Mouse (Mus musculus) CD4-positive, CD25-positive, alpha-beta regulatory T cell, adult 2 months (primary cell): ENCODE results near the gene Ccdc8.

ENCODE experiments used
- DNase-seq: peaks from one replicate; pipeline ENCODE4 v3.0.0-alpha.2; 2012; ENCODE audit warnings: low read depth, low spot score

Ccdc8 gene

DNA sequence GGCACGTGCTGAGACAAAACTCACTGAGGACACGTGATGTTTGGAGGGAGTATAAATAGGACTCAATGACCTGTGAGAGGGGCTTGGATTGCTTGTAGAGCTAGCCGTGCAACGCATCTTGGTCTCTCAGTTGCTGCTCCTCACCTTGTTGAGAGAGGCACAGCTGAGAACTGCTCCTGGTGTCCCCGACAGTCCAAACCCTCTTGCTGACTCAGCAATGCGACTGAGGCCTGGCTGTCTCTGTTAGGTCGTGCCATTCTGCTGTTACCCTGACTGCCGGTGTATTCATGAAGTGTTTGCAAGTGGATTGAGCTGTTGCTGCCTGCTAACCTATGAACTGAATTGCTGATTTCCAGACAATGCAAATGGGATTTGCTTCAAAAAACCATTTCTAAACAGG is 16.2 kb upstream of the Ccdc8 start:
- DNase-seq = no peak

DNA sequence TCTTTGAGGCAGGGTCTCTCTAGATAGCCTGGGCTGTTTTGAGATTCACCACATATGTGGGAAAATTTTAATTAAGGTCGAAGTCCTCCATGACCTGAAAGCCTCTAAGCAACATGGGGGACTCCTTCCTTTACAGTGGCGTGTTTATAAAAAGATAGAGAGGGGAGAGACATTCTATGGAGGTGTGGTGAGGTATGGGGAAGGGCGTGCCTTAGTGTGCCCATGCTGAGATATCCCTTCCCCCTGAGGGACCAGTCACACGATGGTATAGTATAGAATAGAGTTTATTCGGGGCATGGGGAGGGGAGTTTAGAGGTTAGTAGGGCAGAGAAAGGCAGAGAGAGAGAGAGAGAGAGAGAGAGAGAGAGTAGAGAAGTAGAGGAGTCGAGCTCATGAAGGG is 14.3 kb upstream of the Ccdc8 start:
- DNase-seq = no peak

DNA sequence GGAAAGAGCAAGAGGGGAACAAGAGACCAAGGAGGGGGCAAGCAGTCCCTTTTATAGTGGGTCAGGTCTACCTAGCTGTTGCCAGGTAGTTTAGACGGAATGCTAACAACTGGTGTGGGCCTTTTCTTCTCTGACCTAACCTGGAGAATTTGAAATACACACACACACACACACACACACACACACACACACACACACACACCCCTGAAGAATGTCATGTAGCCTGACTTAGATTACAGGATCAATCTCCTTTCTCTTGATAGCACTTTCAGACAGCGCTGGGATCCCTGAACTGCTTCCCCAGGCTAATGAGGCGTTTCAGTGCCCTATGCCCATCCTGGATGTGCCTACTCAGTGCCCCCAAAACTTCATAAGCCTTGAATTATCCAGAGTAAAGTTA is 13.9 kb upstream of the Ccdc8 start:
- no peak for DNase-seq

DNA sequence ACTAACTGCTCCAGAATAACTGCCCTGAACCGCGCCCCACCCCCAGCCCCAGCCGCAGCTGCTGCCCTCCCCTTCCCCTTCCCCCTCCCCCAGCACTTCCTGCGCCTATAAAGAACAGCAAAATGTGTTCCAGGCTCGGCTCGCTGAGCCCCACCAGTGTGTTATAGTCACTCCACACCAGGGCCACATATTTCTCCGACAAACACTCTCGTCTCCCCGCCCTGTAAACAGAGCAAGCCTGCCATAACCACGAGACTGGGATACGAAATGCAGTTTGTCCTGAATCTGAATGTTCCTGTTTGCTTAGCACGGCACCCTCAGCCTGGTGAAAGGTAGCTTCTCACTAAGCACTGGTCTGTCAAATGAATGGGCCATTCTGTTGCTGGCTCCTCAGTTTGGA is 12.2 kb upstream of the Ccdc8 start:
- DNase-seq = peak; percentile 74

DNA sequence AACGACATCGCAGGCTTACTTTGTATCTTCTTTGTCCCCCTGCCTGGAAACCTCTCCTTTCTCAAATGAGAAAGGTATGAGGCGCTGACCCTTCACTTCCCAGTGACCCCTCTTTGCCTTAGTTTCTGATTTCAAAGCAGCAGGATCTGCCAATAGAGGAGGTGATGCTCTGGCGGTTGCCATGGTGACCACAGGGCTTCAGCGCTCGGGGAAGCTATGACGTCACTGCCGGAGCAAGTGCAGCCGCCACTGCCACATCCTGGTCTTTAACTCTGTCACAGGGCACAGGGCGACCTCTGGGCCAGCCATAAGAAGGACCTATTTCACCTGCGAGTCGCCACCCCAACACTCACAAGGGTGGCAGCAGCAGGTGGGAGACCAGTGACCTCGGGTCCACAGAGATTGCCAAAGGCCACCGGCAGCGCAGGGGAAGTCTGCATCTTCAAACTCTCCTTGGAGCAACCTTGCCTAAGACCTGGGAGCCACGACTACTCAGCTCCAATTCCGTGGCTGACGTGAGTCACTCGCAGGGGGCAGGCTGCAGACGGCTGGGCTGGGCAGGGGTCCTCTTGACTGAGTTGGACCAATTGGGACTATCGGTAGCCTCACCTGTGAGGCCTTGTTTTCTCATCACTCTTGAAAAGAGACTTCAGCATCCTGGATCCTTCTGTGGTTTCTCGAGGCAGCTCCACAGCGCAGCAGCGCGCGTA is 9.5 kb upstream of the Ccdc8 start, which contains the start of gene Gm42372:
Gene Gm42372 (plus strand): TSS at position 228 of the 710 bp plus-strand sequence.
- DNase-seq = peak; percentile 96

DNA sequence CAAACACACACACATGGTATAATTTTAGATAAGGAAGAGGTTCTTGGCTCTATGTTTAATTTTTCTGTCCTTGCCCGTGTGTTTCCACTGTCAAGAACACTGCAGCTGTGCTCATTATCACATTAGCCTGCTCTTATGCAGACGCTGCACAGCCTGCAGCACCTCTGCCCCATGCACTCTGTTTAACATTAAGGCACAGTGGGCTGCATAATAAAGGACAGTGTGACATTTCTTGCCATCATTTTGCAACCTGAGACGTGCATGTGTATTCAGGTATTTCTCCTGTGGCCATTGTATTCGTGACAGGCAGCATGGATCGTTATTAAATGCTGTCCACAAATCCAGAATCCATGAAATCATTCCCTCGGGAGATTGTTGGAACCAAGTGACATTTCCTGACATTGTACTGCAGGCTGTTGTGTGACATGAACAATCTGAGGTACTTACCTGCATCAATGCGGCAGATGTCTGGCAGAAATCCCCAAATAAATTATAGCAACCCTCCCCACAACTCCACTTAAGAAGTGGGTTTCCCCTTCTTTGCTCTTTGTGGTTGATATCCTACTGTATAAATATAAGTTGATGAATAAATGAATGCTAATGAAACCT is 4.9 kb upstream of the Ccdc8 start:
- DNase-seq = no peak

DNA sequence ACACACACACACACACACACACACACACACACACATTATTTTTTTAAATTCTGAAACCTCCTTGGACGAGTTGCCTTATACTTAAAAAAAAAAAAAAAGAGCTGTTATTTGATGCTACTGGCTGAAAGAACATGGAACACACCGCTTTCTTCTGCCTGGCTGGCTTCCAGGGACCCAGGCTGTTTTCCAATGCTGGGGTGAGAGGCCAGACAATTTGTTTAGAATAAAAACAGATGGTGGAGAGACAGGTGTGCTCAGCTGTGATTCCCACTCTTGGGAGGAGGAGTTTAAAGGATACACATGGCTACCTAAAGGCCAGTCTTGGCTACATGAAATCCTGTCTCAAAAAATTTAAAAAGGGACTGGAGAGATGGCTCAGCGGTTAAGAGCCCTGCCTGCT is 4.1 kb upstream of the Ccdc8 start:
- no peak for DNase-seq

DNA sequence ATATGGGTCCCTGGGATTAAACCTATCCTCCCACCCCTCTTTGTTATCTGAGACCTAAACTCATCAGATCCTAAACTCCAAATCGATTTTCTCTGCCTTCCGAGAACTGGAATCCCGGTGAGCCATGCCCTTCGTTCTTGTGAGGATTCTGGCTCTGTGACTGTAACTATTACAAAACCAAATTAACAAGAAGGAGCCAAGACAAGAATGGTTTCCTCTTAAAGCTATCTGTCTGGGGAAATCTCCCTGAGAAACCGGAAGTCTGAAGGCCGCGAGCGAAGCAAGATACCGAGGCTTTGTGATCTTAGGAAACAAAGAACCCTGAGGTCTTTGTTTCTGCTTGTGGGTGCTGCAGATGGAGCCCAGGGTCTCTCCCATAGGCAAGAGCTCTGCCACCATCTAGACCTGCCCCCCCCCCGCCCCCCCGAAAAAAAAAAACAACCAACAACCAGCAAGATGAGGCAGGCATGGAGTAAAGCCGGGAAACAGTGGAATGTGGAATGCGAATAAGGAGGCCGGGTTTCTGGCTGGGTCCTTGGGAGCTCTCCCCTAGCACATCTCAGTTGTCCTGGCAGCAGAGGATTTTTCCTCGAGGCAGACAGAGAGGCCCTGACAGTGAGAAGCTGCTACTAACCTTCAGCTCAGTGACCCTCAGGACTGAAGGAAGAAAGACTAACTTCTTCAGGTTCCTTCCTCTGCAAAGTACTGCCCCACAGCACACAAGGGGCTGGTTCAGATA is 2.3 kb upstream of the Ccdc8 start:
- peak; percentile 74 for DNase-seq

DNA sequence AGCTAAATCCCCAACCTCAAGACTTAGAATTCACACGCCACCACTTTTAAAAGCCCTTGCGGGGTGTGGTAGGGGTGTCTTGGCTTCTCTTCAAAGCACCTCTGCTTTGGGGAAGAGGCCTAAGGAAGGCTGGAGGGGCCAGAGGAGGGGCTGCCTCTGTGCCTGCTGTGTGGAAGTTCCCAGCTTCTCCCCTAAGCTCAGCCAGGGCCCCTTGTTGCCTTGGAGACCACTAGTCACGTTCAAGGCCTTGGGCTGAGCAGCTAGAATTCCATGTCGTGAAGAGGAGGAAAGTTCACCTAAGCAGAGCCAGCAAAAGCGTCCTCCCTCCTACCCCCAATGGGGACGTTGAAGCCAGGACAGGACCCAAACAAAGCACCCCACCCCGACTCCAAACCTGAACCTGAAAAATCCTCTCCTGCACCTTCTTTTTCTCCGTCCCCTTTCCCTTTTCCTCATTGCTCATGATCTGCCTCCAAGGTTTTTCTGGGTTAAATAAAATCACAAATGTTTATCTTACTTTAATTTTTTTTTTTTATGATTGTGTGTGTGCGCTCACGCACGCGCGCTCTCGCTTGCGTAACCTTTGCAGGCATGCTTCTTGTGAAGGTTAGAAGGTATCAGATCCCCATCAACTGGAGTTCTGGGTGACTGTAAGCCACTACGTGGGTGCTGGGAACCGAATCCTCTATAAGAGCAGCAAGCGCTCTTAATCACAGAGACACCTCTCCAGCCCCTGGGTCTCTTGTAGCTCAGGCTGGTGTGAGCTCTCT is 642 bp upstream of the Ccdc8 start:
- DNase-seq = no peak

DNA sequence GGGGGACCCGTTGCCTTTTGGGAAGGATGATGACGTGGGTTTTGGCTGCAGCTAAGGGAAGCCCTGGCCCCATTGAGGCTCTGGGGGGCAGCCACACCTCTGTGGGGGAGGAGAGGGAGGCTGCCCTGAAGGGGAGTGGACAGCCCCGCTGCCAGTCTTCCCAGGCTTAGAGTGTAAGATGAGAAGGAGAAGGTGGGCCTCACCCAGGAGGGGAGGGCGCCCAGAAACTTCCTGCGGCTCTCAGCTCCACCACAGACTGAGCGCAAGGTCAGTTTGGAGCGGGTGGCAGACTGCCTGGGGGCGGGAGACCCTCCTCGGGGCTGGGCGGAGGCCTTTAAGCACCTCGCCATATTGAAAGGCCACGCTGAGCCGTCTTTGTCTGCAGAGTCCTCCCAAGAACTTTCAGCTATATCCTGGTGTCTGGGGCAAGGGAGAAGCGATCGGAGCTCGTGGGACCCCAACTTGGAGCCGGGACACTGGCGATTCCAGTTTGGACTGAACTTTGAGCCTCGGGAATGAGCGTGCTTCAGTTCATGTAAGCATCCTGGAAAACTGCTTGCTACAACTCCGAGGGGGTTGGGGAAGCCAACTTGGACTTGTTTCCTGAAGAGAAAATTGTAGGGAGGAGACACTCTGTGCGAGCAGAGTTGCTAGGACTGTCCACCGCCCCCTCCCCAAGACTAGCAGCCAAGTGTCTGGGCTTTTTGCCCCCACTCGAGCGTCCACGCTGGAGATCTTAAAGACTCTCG is 1.3 kb downstream of the Ccdc8 start:
- no peak for DNase-seq

DNA sequence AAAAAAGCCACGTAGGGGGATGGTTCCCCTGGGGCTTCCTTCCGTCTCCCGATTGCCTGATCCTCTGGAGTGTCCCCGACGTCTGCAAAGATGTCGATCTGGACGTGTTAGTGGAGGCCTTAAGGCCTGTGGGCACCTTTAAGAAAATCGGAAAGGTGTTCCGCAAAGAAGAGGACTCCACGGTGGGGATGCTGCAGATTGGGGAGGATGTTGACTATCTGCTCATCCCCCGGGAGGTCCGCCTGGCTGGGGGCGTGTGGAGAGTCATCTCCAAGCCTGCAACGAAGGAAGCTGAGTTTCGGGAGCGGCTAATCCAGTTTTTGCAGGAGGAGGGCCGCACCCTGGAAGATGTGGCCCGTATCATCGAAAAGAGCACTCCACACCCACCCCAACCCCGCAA is 1.9 kb downstream of the Ccdc8 start:
- no peak for DNase-seq

DNA sequence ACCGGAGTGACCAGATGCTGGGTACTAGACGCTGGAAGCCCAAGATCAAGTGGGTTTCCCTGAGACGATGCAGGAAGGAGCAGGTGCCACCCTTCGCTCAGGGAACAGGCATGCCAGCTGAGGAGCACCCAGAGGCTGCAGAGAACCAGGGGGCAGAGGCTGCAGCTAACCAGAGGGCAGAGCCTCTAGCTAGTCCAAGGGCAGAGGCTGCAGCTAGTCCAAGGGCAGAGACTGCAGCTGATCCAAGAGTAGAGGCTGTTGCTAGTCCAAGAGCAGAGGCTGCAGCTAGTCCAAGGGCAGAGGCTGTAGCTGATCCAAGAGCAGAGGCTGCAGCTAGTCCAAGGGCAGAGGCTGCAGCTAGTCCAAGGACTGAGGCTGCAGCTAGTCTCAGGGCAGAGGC is 2.8 kb downstream of the Ccdc8 start:
- no peak for DNase-seq

DNA sequence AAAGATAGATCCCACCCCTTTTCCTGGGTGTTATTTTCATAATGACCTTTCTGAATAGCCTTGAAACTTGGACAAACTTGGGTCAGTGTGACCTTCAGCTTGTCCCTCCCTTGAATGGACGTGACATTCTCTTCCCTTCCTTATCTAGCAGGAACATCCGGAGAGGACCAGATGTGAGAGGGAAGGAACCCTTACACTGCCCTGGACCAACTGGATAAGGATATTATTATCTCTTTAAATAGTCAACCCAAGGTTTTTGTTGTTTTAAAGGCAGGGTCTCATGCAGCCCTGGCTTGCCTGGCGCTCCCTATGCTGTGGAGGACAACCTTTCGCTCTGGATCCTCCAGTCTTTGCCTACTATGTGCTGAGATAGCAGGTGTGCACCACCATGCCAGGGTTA is 6.7 kb downstream of the Ccdc8 start:
- DNase-seq = no peak

DNA sequence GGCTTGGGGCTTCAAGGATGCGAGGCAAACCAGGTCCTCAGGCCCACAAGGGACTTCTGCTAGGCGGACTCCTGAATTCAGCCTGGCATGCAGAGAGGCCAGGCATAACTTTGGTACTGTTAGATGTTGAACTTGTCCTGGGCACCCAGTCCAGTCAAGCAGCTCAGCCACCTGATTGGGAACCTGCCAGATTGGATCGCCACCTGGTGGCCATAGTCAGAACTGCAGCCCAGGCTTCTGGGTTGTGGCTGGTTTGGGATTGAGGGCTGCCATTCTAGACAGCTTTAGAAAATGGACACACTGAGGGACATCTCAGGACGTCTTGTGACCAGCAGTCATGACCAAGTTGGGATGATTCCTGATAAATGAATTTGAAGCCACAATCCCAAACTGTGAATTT is 7.1 kb downstream of the Ccdc8 start:
- peak; percentile 87 for DNase-seq

DNA sequence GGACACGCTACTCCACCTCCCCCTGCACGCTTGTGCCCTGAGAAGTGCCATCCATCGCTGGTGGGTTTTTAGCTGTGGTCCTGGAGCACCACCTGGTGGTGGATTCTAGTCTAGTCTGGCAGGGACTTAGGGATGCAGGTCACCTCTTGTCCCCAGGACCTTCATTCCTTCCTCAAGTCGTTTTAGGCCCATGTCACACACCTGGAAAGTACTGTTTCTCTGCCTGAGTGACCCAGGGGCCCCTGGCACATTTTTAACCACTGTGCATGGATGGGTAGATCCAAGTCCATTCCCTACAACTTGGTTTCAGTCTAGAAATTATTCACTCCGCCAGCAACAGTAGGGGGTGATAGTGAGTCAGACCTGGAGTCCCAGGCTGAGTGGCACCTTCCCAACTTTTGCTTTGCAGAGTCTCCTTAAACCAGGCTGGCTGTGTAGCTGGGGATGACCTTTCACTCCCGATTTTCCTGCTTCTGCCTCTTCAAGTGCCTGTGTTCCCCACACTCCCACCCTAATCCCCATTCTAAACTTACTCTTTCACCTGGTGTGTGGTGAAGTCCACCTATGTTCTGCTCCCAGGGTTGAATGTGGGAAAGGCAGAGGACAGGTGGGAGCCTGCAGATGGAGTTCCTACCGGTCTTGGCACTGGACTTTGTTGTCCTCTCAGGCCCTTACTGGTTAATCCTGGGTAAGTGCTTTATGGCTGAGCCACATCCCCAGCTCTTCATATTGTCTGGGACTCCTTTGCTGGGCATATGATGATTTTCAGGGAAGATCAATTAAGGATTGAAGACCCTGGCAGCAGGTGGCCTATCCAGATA is 10.1 kb downstream of the Ccdc8 start:
- peak; percentile 91 for DNase-seq

DNA sequence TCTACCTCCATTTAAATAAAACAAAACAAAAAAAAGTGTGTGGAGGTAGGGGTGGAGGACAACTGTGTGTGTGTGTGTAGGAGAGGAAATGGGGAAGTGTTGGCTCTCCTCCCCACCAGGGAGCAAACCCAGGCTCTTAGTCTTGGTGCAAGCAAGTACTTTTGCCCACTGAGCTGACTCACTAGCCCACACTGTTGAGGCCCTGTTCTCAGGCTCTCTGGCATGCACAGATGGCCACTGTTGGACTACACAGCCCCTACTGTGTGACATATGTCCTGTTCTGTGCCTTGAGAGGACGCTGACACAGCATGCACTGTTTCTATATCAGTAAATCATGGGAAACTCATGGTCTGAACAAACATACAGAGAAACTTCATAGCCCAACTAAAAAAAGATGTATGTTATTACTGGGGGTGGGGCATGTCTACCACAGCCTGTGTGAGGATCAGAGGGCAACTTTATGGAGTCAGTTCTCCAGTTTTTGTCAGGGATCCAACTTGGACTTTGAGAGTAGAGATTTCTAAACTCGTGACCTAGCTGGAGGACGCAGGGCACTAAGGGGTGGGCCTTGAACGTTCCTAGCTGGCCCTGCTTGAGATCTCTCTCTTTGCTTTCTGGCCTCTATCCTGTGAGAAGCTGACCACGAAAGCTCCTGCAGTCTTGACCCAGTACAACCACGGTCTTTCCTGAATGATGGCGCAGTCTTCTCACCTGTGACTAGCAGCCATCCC is 10.9 kb downstream of the Ccdc8 start:
- DNase-seq = no peak

DNA sequence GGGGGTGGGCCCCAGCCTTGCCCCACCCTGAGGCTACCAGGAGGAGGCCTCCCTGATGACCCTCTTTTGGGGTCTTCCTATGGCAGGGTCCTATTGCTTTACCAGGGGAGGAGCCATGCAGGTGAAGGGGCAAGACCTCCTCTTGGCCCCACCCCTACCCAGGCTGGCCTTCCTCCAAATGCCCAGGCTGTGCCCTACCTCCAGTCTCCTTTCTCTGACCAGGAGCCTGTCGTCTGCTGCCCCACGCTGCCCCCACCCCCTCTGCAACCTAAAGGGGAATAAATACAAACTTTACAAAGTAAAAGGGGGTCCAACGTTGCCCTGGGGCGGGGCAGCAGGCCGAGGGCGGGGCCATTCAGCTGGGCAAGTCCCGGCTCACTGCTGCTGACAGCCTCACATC is 12.2 kb downstream of the Ccdc8 start:
- DNase-seq = no peak

DNA sequence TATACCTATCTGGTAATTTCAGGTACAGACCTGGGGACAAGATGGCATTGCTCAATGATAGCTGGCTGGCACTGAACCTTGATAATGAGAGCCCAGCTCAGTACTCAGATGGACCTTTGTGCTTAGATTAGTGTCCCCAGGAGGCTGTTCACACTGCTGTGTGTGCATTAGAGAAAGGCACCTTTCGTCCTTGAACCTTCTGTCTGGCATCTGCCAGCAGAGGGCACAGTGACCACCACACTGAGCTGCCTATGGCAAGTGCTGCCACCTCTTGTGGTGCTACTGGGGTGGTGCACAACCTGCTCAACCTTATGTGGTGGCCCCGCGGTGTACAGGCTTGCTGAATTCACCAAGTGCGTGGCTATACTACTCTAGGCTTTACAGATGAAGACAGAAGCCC is 14.8 kb downstream of the Ccdc8 start:
- peak; percentile 72 for DNase-seq

DNA sequence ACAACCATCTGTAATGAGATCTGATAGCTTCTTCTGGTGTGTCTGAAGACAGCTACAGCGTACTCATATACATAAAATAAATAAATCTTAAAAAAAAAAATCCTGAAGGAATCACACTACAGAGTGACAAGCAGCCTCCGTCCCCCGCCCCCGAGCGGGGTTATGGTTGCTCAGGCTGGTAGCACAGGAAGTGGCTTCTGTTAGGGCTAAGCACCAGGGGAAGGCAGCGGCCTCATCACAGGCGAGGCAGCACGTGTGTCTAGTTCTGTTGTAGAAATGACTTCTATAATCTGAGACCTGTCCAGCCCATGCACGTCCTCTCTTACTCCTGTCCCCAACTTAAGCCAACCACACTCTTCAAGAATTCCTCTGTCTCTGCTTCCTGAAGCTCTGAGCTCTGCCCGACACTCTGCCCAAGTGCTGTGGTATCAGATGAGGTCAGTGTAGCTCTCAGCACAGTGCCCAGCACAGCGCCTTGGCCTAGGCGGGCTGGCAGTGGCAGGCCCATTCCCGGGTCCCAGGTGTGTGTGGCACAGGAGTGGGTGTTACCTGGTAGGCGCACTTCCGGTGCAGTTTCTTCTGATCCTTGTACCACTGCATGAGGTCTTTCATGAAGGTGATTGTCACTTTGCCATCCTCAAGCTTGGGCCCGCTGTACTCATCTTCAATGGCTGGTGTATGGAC is 17.0 kb downstream of the Ccdc8 start:
- DNase-seq = peak; percentile 69
